Mouse (Mus musculus): ENCODE measurements around the gene Prima1. TPM values are rescaled to one million over a fixed set of nuclear protein-coding genes. Genes with fewer than 3 reads are reported as not detected.

Gene Prima1
- polyA plus RNA-seq, 1 experiment, result 0.18 TPM

- Histone ChIP-seq H3K4me3 (ENCODE audit: low read depth, low read length) (no peak overlapping the region), H3K36me3 (ENCODE audit: control insufficient read depth, insufficient read depth, low read length) (no peaks in the 10 kb centered on the region), H3K27me3 (ENCODE audit: control insufficient read depth, insufficient read depth, low read length) (no peaks in the 10 kb centered on the region), H3K27ac (ENCODE audit: insufficient read depth, low read depth, low read length) (no peak overlapping the region), H3K4me1 (ENCODE audit: control insufficient read depth, insufficient read depth, insufficient read length, low read length) (no peaks in the 10 kb centered on the region)
- 63% methylated on average over 18 of the region's 18 CpGs for WGBS
- TF ChIP-seq CTCF (IDR thresholded peaks at IDR 0.05; ENCODE audit: extremely low read depth, insufficient read length, insufficient replicate concordance, low read depth, low read length) (no peak), POLR2A (IDR thresholded peaks at IDR 0.05; ENCODE audit: low read depth, low read length) (no peak)
Measured at GRCm38 (mm10) chr12:103157129-103157910, 84.6 kb downstream of the Prima1 start.

DNA sequence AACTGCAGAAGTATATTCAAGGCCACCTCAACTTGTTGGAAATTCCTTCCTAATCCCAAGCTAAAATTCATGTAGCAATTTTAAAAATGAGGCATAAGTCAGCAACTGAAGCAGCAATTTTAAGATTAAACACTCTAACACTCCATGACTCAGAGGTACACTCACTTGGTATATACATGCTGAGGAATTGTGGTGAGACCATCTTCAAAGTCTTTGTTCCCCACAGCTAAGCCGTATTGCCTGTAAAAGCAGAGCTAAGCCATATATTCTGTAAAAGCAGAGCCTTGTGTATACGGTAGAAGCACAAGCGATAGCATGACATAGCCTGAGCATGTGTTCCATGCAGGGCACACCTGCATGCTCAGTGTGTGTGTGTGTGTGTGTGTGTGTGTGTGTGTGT is 86.5 kb downstream of the Prima1 start:
- Histone ChIP-seq H3K27ac (ENCODE audit: insufficient read depth, low read depth, low read length) (no peak overlapping the region), H3K36me3 (ENCODE audit: control insufficient read depth, insufficient read depth, low read length) (no peaks in the 10 kb centered on the region), H3K4me3 (ENCODE audit: low read depth, low read length) (no peak overlapping the region), H3K27me3 (ENCODE audit: control insufficient read depth, insufficient read depth, low read length) (no peaks in the 10 kb centered on the region), H3K4me1 (ENCODE audit: control insufficient read depth, insufficient read depth, insufficient read length, low read length) (no peaks in the 10 kb centered on the region)
- 77% methylated on average over 3 of the region's 3 CpGs for WGBS
- TF ChIP-seq CTCF (IDR thresholded peaks at IDR 0.05; ENCODE audit: extremely low read depth, insufficient read length, insufficient replicate concordance, low read depth, low read length) (no peak), POLR2A (IDR thresholded peaks at IDR 0.05; ENCODE audit: low read depth, low read length) (no peak)

- no peaks in the 10 kb centered on the region for H3K27me3 ChIP-seq (ENCODE audit: control insufficient read depth, insufficient read depth, low read length)
- H3K4me3 ChIP-seq (ENCODE audit: low read depth, low read length), result no peak overlapping the region
- H3K36me3 ChIP-seq (ENCODE audit: control insufficient read depth, insufficient read depth, low read length), result no peaks in the 10 kb centered on the region
- 66% methylated on average over 2 of the region's 2 CpGs for WGBS
- H3K27ac ChIP-seq (ENCODE audit: insufficient read depth, low read depth, low read length), result no peak overlapping the region
- no peaks in the 10 kb centered on the region for H3K4me1 ChIP-seq (ENCODE audit: control insufficient read depth, insufficient read depth, insufficient read length, low read length)
- TF ChIP-seq POLR2A (IDR thresholded peaks at IDR 0.05; ENCODE audit: low read depth, low read length), result no peak
- TF ChIP-seq CTCF (IDR thresholded peaks at IDR 0.05; ENCODE audit: extremely low read depth, insufficient read length, insufficient replicate concordance, low read depth, low read length), result no peak
Measured at GRCm38 (mm10) chr12:103154927-103155326, 87.0 kb downstream of the Prima1 start.

- 63% methylated on average over 2 of the region's 2 CpGs for whole genome bisulfite sequencing
- Histone ChIP-seq H3K4me1 (ENCODE audit: control insufficient read depth, insufficient read depth, insufficient read length, low read length) (no peaks in the 10 kb centered on the region), H3K27me3 (ENCODE audit: control insufficient read depth, insufficient read depth, low read length) (no peaks in the 10 kb centered on the region), H3K27ac (ENCODE audit: insufficient read depth, low read depth, low read length) (no peak overlapping the region), H3K4me3 (ENCODE audit: low read depth, low read length) (no peak overlapping the region), H3K36me3 (ENCODE audit: control insufficient read depth, insufficient read depth, low read length) (no peaks in the 10 kb centered on the region)
- TF ChIP-seq POLR2A (IDR thresholded peaks at IDR 0.05; ENCODE audit: low read depth, low read length) (no peak), CTCF (IDR thresholded peaks at IDR 0.05; ENCODE audit: extremely low read depth, insufficient read length, insufficient replicate concordance, low read depth, low read length) (no peak)
Measured at GRCm38 (mm10) chr12:103150247-103150646, 91.7 kb downstream of the Prima1 start.

Other genes starting within 250 kb of the Prima1 start
- not detected in 2 replicates for gene Fam181a, start 68.8 kb upstream of the Prima1 start, polyA plus RNA-seq (2012; rRNA removed)
- gene Asb2, start 113.9 kb upstream of the Prima1 start, polyA plus RNA-seq (2012; rRNA removed), result 75.6 and 106 TPM in 2 replicates
- gene Otub2, start 146.5 kb upstream of the Prima1 start, polyA plus RNA-seq (2012; rRNA removed), result 0.75 and 0.85 TPM in 2 replicates
- 0.39 and 0.42 TPM in 2 replicates for gene 9330161L09Rik, start 165.7 kb upstream of the Prima1 start, polyA plus RNA-seq (2012; rRNA removed)
- 12.5 and 21.8 TPM in 2 replicates for gene Ddx24, start 183.7 kb upstream of the Prima1 start, polyA plus RNA-seq (2012; rRNA removed)
- gene Ifi27, start 192.1 kb upstream of the Prima1 start, polyA plus RNA-seq (2012; rRNA removed), result 96.5 and 170 TPM in 2 replicates
- 286 and 307 TPM in 2 replicates for gene Ifi27l2a, start 201.5 kb upstream of the Prima1 start, polyA plus RNA-seq (2012; rRNA removed)
- gene Ifi27l2b, start 215.1 kb upstream of the Prima1 start, polyA plus RNA-seq (2012; rRNA removed), result 652 and 1,447 TPM in 2 replicates